Mouse (Mus musculus): ENCODE data around the gene Hbb-bt.
"Not testable (repeated sequence)": the region's sequence is repeated elsewhere in the genome, so short reads cannot be mapped to it uniquely, and the experiment has no call there.

Hbb-bt gene

GRCm38 (mm10) chr7:103808971-103809800, 4.6 kb downstream of the Hbb-bt start:
- no peak for DNase-seq (ENCODE audit: low read depth, low spot score)

GRCm38 (mm10) chr7:103808120-103808519, 5.7 kb downstream of the Hbb-bt start:
- not testable (repeated sequence) for DNase-seq (ENCODE audit: low read depth, low spot score)

- peak; percentile 68 for DNase-seq (ENCODE audit: low read depth, low spot score)
These were observed 6.9 kb downstream of the Hbb-bt start for GRCm38 (mm10) chr7:103806856-103807255.

GRCm38 (mm10) chr7:103792669-103793388, 21.0 kb downstream of the Hbb-bt start:
- peak; percentile 37 for DNase-seq (ENCODE audit: low read depth, low spot score)

GRCm38 (mm10) chr7:103791721-103792120, 22.1 kb downstream of the Hbb-bt start, which contains the start of gene Olfr67:
Gene Olfr67, minus strand, starts transcription at chr7:103791821.
- DNase-seq (ENCODE audit: low read depth, low spot score): no peak

GRCm38 (mm10) chr7:103779598-103779997, 34.2 kb downstream of the Hbb-bt start, which contains the start of gene Olfr68:
Gene Olfr68, minus strand, starts transcription at chr7:103779698.
- DNase-seq (ENCODE audit: low read depth, low spot score): no peak

GRCm38 (mm10) chr7:103777652-103778051, 36.1 kb downstream of the Hbb-bt start:
- not testable (repeated sequence) for DNase-seq (ENCODE audit: low read depth, low spot score)

GRCm38 (mm10) chr7:103771494-103771893, 42.3 kb downstream of the Hbb-bt start, which contains the start of gene Olfr69:
Gene Olfr69, minus strand, starts transcription at chr7:103771594.
- no peak for DNase-seq (ENCODE audit: low read depth, low spot score)

GRCm38 (mm10) chr7:103767687-103768086, 46.1 kb downstream of the Hbb-bt start:
- not testable (repeated sequence) for DNase-seq (ENCODE audit: low read depth, low spot score)
